Mouse (Mus musculus) cortical plate, adult 2 months (tissue): ENCODE data around the gene Agap2.

Experiments
- CTCF ChIP-seq: fragments of 200-500 bp; IDR thresholded peaks from 2 replicates; pipeline ENCODE4 v1.5.1; 2011; ENCODE audit warnings: mild to moderate bottlenecking, control low read depth, low read length; ENCODE audit not compliant: insufficient read depth; ENCODE audit errors: extremely low read depth
- POLR2A ChIP-seq: fragments of 200-500 bp; IDR thresholded peaks from 2 replicates; pipeline ENCODE4 v1.6.1; 2011; ENCODE audit warnings: mild to moderate bottlenecking, low read length, control low read depth; ENCODE audit not compliant: insufficient read depth; ENCODE audit errors: extremely low read depth

DNA sequence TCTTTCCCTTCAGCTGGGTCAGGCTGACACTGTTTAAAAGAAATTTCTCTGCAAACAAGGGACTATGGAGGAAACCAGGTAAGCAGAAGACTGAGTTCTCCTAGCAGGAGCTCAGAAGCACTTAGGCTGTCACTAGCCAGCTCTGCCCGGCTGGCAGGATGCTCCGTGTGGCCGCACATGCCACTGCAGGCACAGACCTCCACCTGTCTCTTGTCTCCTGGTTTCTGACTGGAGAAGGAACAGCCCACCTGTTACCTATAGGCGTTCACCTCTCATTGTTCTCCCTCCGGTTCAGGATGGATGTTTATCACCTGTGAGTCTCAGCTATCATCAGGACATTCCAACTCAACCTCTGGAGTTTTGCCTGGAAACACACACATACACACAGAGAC, 8.8 kb downstream of the Agap2 start:
- TF ChIP-seq CTCF (no peak), POLR2A (no peak)
